Mouse (Mus musculus): ENCODE data around the gene Col18a1.

The Col18a1 gene

GRCm38 (mm10) chr10:77113489-77114240 is 52.7 kb downstream of the Col18a1 start:
- DNase-seq (ENCODE audit: extremely low spot score, low read depth, low spot score): no peak

- no peak for DNase-seq (ENCODE audit: extremely low spot score, low read depth, low spot score)
These were observed 54.6 kb downstream of the Col18a1 start for GRCm38 (mm10) chr10:77111550-77112249.

GRCm38 (mm10) chr10:77110843-77111242 is 55.5 kb downstream of the Col18a1 start:
- no peak for DNase-seq (ENCODE audit: extremely low spot score, low read depth, low spot score)

- DNase-seq (ENCODE audit: extremely low spot score, low read depth, low spot score): no peak
These were observed 56.3 kb downstream of the Col18a1 start for GRCm38 (mm10) chr10:77110010-77110409.

GRCm38 (mm10) chr10:77108106-77108505 is 58.2 kb downstream of the Col18a1 start:
- DNase-seq (ENCODE audit: extremely low spot score, low read depth, low spot score): no peak

GRCm38 (mm10) chr10:77104327-77104726 is 62.0 kb downstream of the Col18a1 start:
- DNase-seq (ENCODE audit: extremely low spot score, low read depth, low spot score): no peak

- no peak for DNase-seq (ENCODE audit: extremely low spot score, low read depth, low spot score)
These were observed 62.7 kb downstream of the Col18a1 start for GRCm38 (mm10) chr10:77103689-77104088.

- no peak for DNase-seq (ENCODE audit: extremely low spot score, low read depth, low spot score)
These were observed 66.6 kb downstream of the Col18a1 start for GRCm38 (mm10) chr10:77099777-77100176.

GRCm38 (mm10) chr10:77098619-77099018 is 67.7 kb downstream of the Col18a1 start:
- no peak for DNase-seq (ENCODE audit: extremely low spot score, low read depth, low spot score)

GRCm38 (mm10) chr10:77097890-77098200 is 68.5 kb downstream of the Col18a1 start:
- DNase-seq (ENCODE audit: extremely low spot score, low read depth, low spot score): no peak

GRCm38 (mm10) chr10:77097006-77097889 is 69.1 kb downstream of the Col18a1 start:
- no peak for DNase-seq (ENCODE audit: extremely low spot score, low read depth, low spot score)

GRCm38 (mm10) chr10:77095666-77096065 is 70.7 kb downstream of the Col18a1 start:
- DNase-seq (ENCODE audit: extremely low spot score, low read depth, low spot score): no peak

- no peak for DNase-seq (ENCODE audit: extremely low spot score, low read depth, low spot score)
These were observed 72.5 kb downstream of the Col18a1 start for GRCm38 (mm10) chr10:77093817-77094216.

GRCm38 (mm10) chr10:77091538-77092097 is 74.7 kb downstream of the Col18a1 start:
- no peak for DNase-seq (ENCODE audit: extremely low spot score, low read depth, low spot score)

- DNase-seq (ENCODE audit: extremely low spot score, low read depth, low spot score): no peak
These were observed 76.3 kb downstream of the Col18a1 start for GRCm38 (mm10) chr10:77090063-77090462.

GRCm38 (mm10) chr10:77089336-77089735 is 77.0 kb downstream of the Col18a1 start:
- no peak for DNase-seq (ENCODE audit: extremely low spot score, low read depth, low spot score)

- no peak for DNase-seq (ENCODE audit: extremely low spot score, low read depth, low spot score)
These were observed 81.8 kb downstream of the Col18a1 start for GRCm38 (mm10) chr10:77084568-77084967.

- DNase-seq (ENCODE audit: extremely low spot score, low read depth, low spot score): no peak
These were observed 83.4 kb downstream of the Col18a1 start for GRCm38 (mm10) chr10:77082921-77083320.

GRCm38 (mm10) chr10:77082453-77082852 is 83.9 kb downstream of the Col18a1 start:
- DNase-seq (ENCODE audit: extremely low spot score, low read depth, low spot score): peak; percentile 63

- no peak for DNase-seq (ENCODE audit: extremely low spot score, low read depth, low spot score)
These were observed 87.4 kb downstream of the Col18a1 start for GRCm38 (mm10) chr10:77078961-77079360.

- DNase-seq (ENCODE audit: extremely low spot score, low read depth, low spot score): no peak
These were observed 87.9 kb downstream of the Col18a1 start for GRCm38 (mm10) chr10:77078456-77078855.

Data from hindlimb bud, embryonic 11.5 days (tissue).